Mouse (Mus musculus) intestine, postnatal 0 days (tissue): ENCODE data around the gene Hadhb. TPM values are rescaled to one million over a fixed set of nuclear protein-coding genes. Genes with fewer than 3 reads are reported as not detected.

Experiments used
- ATAC-seq: fragments of 200-750 bp; cut with Nextera tagmentation; 2 replicates; pipeline ENCODE4 v1.8.0; 2017; ENCODE audit warnings: mild to moderate bottlenecking, moderate TSS enrichment, moderate library complexity
- H3K27ac ChIP-seq: fragments of 300-500 bp; sonication (generic); 2 replicates; pipeline ENCODE4 v1.5.1; 2014; ENCODE audit warnings: mild to moderate bottlenecking, low read depth, low read length, moderate library complexity
- H3K27me3 ChIP-seq: fragments of 300-500 bp; sonication (generic); replicated peaks from 2 replicates; pipeline ENCODE4 v1.6.1; 2014; ENCODE audit warnings: low read length, mixed read lengths; ENCODE audit not compliant: control insufficient read depth, insufficient read depth
- H3K36me3 ChIP-seq: fragments of 300-500 bp; sonication (generic); 2 replicates; pipeline ENCODE4 v1.6.1; 2014; ENCODE audit warnings: mild to moderate bottlenecking, moderate library complexity; ENCODE audit not compliant: control insufficient read depth, insufficient read depth
- H3K4me1 ChIP-seq: fragments of 300-500 bp; sonication (generic); replicated peaks from 2 replicates; pipeline ENCODE4 v1.6.1; 2014; ENCODE audit warnings: antibody characterized with exemption, low read length, mixed read lengths; ENCODE audit not compliant: control insufficient read depth, insufficient read depth
- H3K4me2 ChIP-seq: fragments of 300-500 bp; sonication (generic); replicated peaks from 2 replicates; pipeline ENCODE4 v1.6.1; 2014; ENCODE audit warnings: low read depth, mild to moderate bottlenecking, moderate library complexity
- H3K4me3 ChIP-seq: fragments of 300-500 bp; sonication (generic); 2 replicates; pipeline ENCODE4 v1.5.1; 2014; ENCODE audit warnings: low read depth, low read length
- H3K9ac ChIP-seq: fragments of 300-500 bp; sonication (generic); 2 replicates; pipeline ENCODE4 v1.6.1; 2014; ENCODE audit warnings: mild to moderate bottlenecking, low read depth, low read length
- H3K9me3 ChIP-seq: fragments of 300-500 bp; sonication (generic); 2 replicates; pipeline ENCODE4 v1.6.1; 2016; ENCODE audit warnings: mixed run types; ENCODE audit not compliant: control insufficient read depth
- CTCF ChIP-seq: sonication (generic); IDR thresholded peaks from 2 replicates; pipeline ENCODE4 v1.5.1; 2016; ENCODE audit warnings: low read depth, mild to moderate bottlenecking, control low read depth, antibody characterized with exemption, moderate library complexity
- WGBS: fragments of 180-500 bp; shearing (Covaris S2); extraction: QIAGEN DNeasy Blood & Tissue Kit; methylation state at CpG from one replicate; pipeline ENCODE4 v1.1.7; 2014; 5-methylcytosine and 5-hydroxymethylcytosine counted together
- polyA plus RNA-seq: library from polyadenylated mRNA; unstranded; fragments of >200 nt; fragmentation: Nextera tagmentation; extraction: Ambion mirVana; gene quantifications from 2 replicates; pipeline ENCODE4 v1.2.1, GENCODE M21; 2015

The Hadhb gene
- polyA plus RNA-seq, 1 experiment from 2014 or later: 420 TPM

DNA sequence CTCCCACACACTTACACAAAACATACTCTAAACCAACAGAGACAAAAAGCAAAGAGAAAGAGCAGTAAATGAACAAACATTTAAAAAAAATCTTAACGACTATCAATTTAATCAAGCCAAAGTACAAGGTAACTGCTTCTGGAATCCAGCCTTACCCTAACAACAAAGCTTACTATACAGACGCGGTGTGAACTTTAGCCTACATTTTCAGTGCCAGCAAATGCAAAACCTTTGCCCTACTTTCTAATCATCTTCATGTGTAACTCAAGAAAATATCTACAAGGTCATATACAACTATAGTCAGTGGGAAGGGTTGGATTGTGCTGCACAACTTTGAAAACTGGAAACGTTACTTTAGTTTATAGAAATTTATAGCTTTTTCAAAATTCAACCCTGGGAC, 3.0 kb upstream of the Hadhb start:
- Histone ChIP-seq H3K27me3 (no peaks in the 10 kb centered on the region), H3K4me2 (peak overlapping the region; percentile 35; the same call in 1 of the 2 replicates), H3K36me3 (peaks cover 20% of the 10 kb centered on the region; the same call in 1 of the 2 replicates), H3K27ac (peak overlapping the region; percentile 55), H3K4me1 (0 out of 2 replicates have a peak, but pooled peaks cover 3% of the 10 kb centered on the region), H3K9me3 (no peaks in the 10 kb centered on the region), H3K4me3 (no peak overlapping the region), H3K9ac (no peak overlapping the region)
- 36% methylated on average over 4 of the region's 4 CpGs for WGBS
- ATAC-seq: peak; percentile 69
- no peak for TF ChIP-seq CTCF

GRCm38 (mm10) chr5:30152413-30152812, 2.6 kb upstream of the Hadhb start:
- 36% methylated on average over 1 of the region's 1 CpGs for WGBS
- Histone ChIP-seq H3K4me2 (peak overlapping the region; percentile 43; the same call in 1 of the 2 replicates), H3K36me3 (peaks cover 18% of the 10 kb centered on the region; the same call in 1 of the 2 replicates), H3K9ac (no peak overlapping the region), H3K9me3 (no peaks in the 10 kb centered on the region), H3K27me3 (no peaks in the 10 kb centered on the region), H3K27ac (peak overlapping the region; percentile 55; the same call in 1 of the 2 replicates), H3K4me1 (0 out of 2 replicates have a peak, but pooled peaks cover 3% of the 10 kb centered on the region), H3K4me3 (no peak overlapping the region)
- TF ChIP-seq CTCF: no peak
- ATAC-seq: no peak

DNA sequence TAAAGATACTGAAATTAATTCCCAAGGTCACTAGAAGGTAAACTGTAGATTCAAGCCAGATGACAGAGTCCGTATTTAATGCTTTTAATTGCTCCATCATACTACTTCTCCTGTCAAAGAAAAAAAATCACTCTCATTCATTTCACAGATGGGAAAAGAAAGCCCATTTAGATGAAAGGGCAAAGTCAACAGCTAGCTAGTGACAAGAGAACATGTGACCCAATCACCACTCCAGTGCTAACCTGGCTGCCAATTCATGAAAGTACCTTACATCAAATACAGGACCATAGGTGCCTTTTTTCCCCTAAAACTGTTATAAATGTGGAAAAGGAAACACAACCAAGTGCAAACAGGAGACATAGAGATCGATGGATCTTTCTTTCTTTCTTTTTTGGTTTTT, 1.8 kb upstream of the Hadhb start:
- WGBS: 65% methylated on average over 2 of the region's 2 CpGs
- no peak for ATAC-seq
- Histone ChIP-seq H3K9me3 (no peaks in the 10 kb centered on the region), H3K4me3 (peak overlapping the region; percentile 100; the same call in 1 of the 2 replicates), H3K36me3 (peaks cover 16% of the 10 kb centered on the region; the same call in 1 of the 2 replicates), H3K4me2 (peak overlapping the region; percentile 64), H3K9ac (no peak overlapping the region), H3K27me3 (no peaks in the 10 kb centered on the region), H3K4me1 (0 out of 2 replicates have a peak, but pooled peaks cover 3% of the 10 kb centered on the region), H3K27ac (peak overlapping the region; percentile 64)
- TF ChIP-seq CTCF: no peak

- ATAC-seq: no peak
- H3K27ac ChIP-seq: peak overlapping the region; percentile 93
- no peak for TF ChIP-seq CTCF
Measured at GRCm38 (mm10) chr5:30154013-30154412, 1.0 kb upstream of the Hadhb start.

DNA sequence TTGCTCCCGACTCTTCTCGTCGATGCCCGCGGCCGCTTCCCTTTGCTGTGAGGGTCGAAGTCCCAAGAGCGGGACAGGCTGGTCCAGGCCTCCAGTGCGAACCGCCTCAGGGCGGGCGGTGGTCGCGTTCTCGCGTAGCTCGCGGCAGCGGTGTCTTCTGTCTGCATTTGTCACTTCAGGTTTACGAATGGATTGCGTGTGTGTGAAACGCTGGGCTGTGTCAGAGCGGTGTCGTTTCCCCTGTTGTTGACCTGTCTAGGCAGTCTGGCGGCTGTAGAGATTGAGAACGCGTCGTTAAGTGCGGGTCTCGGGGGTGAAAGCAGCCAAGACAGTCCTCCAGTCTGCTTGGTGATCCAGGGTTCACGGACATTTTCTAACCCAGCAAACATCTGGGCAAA, 346 bp downstream of the Hadhb start:
- Histone ChIP-seq H3K4me3 (peak overlapping the region; percentile 100), H3K9ac (peak overlapping the region; percentile 85), H3K27ac (peak overlapping the region; percentile 93), H3K9me3 (no peaks in the 10 kb centered on the region), H3K4me1 (0 out of 2 replicates have a peak, but pooled peaks cover 9% of the 10 kb centered on the region), H3K4me2 (peak overlapping the region; percentile 64), H3K36me3 (0 out of 2 replicates have a peak, but pooled peaks cover 2% of the 10 kb centered on the region), H3K27me3 (no peaks in the 10 kb centered on the region)
- ATAC-seq: no peak
- under 1% methylated on average over 31 of the region's 31 CpGs for WGBS
- TF ChIP-seq CTCF: no peak

More at GRCm38 (mm10) chr5:30154013-30154412, 1.0 kb upstream of the Hadhb start:
- Histone ChIP-seq H3K36me3 (peaks cover 14% of the 10 kb centered on the region; the same call in 1 of the 2 replicates), H3K9me3 (no peaks in the 10 kb centered on the region), H3K4me1 (0 out of 2 replicates have a peak, but pooled peaks cover 6% of the 10 kb centered on the region), H3K9ac (peak overlapping the region; percentile 85), H3K4me2 (peak overlapping the region; percentile 64), H3K27me3 (no peaks in the 10 kb centered on the region), H3K4me3 (peak overlapping the region; percentile 100)
- 14% methylated on average over 4 of the region's 4 CpGs for WGBS

- TF ChIP-seq CTCF: no peak
- Histone ChIP-seq H3K4me1 (0 out of 2 replicates have a peak, but pooled peaks cover 9% of the 10 kb centered on the region), H3K36me3 (no peaks in the 10 kb centered on the region), H3K9me3 (no peaks in the 10 kb centered on the region), H3K4me3 (peak overlapping the region; percentile 100), H3K27me3 (no peaks in the 10 kb centered on the region), H3K9ac (peak overlapping the region; percentile 85), H3K27ac (peak overlapping the region; percentile 93), H3K4me2 (peak overlapping the region; percentile 64)
- no peak for ATAC-seq
- WGBS: 14% methylated on average over 13 of the region's 13 CpGs
Measured at GRCm38 (mm10) chr5:30155821-30156629, 977 bp downstream of the Hadhb start.
